Mouse (Mus musculus): Measurements from ENCODE around the gene Plekhn1. TPM values are rescaled to one million over a fixed set of nuclear protein-coding genes. Genes with fewer than 3 reads are reported as not detected.
A peak's percentile ranks its signal among the peaks of the same experiment; 100 is the strongest.

The Plekhn1 gene
- total RNA-seq, 2 experiments from 2014 or later = 10.5 to 10.6 TPM

- DNase-seq (ENCODE audit: low spot score) = no peak
- intact Hi-C loops (cut with DNase I) = no loop called here
These were observed 46.4 kb downstream of the Plekhn1 start for GRCm38 (mm10) chr4:156188162-156188810.

GRCm38 (mm10) chr4:156185950-156186850, 48.5 kb downstream of the Plekhn1 start:
- intact Hi-C loops (cut with DNase I) = no loop called here
- DNase-seq (ENCODE audit: low spot score) = no peak

GRCm38 (mm10) chr4:156185456-156185949, 49.2 kb downstream of the Plekhn1 start:
- intact Hi-C loops (cut with DNase I) = no loop called here
- no peak for DNase-seq (ENCODE audit: low spot score)

DNA sequence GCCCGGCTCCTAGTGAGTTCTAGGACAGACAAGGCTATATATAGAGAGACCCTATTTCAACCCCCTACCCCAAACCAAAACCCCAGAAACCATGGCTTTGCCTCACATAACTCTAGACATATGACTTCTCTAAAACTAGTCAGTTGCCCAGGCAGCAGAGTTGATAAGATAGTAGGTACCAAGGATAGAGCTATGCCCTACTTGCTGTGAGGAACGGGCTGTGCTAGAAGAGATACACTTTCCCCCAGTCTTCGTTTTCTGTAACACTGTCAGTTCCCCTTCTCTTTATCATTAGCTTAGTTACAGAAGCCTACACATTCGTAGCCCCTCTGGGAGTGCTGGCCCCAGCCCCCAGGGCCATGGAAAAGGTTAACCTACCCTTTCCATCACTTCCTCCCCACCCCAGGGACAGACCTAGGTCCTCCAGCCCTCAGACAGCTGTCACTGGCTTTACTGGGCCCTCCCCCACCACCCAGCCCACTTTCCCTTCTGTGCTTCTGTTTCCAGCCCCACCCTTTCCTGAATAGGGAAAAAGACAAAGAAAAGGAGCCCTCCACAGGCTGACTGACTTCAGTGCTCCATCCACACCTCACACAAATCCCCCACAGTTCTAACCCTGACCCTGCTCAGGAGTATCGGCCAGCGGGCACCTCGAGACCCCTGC, 50.2 kb downstream of the Plekhn1 start:
- no peak for DNase-seq (ENCODE audit: low spot score)
- intact Hi-C loops (cut with DNase I) = no loop called here

DNA sequence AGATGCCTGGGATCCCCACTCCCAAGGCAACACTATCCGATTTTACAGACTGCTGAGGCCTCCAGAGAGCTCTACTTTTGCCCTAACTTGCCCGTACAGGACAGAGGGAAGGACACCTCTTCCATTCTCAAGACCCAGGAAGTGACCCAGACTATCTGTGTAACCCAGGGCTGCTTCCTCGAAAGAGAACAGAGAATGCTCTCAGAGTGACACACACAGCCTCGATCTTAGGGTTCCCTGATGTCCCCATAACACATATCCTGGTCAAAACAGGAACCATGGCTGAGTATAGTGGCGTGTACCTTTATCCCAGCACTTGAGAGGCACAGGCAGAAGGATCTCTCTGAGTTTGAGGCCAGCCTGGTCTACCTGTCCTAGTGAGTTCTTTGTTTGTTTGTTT, 50.9 kb downstream of the Plekhn1 start:
- intact Hi-C loops (cut with DNase I) = no loop called here
- DNase-seq (ENCODE audit: low spot score) = no peak

DNA sequence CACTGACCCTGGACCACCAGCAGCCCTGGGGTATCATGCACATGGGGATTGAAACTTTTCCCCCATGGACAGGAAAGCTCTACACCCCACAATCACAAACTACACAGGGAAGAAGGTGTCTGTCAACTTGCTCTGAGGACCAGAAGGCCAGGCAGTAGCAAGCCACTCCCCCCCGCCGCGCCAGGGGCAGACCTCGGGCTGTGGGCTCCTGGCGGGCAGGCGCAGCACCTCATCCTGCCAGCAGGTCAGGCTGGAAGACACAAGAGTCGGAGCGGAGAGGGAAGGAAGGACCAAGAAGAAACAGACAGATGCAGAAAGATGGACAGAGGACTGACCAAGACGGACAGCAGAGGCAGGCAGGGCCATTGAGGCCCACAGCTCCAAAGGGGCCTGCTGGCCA, 57.0 kb downstream of the Plekhn1 start:
- intact Hi-C loops (cut with DNase I) = no loop called here
- no peak for DNase-seq (ENCODE audit: low spot score)

GRCm38 (mm10) chr4:156171828-156172227, 62.8 kb downstream of the Plekhn1 start:
- DNase-seq (ENCODE audit: low spot score) = peak; percentile 32
- intact Hi-C loops (cut with DNase I) = no loop called here

Small RNA genes within 50 kb of the gene (microRNA-seq; reads per million reads assigned to microRNA genes)
- 5.0 reads per million, percentile 13 among the genes with 10 or more reads in this experiment for gene Mir7658

Other genes starting within 250 kb of the Plekhn1 start
- 1 to 10 TPM; 2.4 to 2.7 TPM for gene B3galt6, start 242.2 kb downstream of the Plekhn1 start, total RNA-seq (2021)
- 10 to 100 TPM; 77.3 to 81.8 TPM for gene Sdf4, start 242.0 kb downstream of the Plekhn1 start, total RNA-seq (2021)
- gene Tnfrsf4, start 221.0 kb downstream of the Plekhn1 start, total RNA-seq (2021) = under 1 TPM in 1 of 2 experiments, not detected in 1; 0.23 TPM
- gene Tnfrsf18, start 208.7 kb downstream of the Plekhn1 start, total RNA-seq (2021) = under 1 TPM in 1 of 2 experiments, not detected in 1; 0.34 TPM
- gene Ttll10, start 175.4 kb downstream of the Plekhn1 start, total RNA-seq (2021) = not detected
- 1 to 10 TPM; 3.3 to 3.6 TPM for gene 9430015G10Rik, start 124.9 kb downstream of the Plekhn1 start, total RNA-seq (2021)
- gene Rnf223, start 104.3 kb downstream of the Plekhn1 start, total RNA-seq (2021) = under 1 TPM in 1 of 2 experiments, not detected in 1; 0.10 TPM
- gene Agrn, start 37.4 kb downstream of the Plekhn1 start, total RNA-seq (2021) = 10 to 100 TPM; 35.3 to 40.4 TPM
- gene Isg15, start 34.0 kb downstream of the Plekhn1 start, total RNA-seq (2021) = 1 to 10 TPM; 3.2 to 4.5 TPM
- gene AW011738, start 31.6 kb downstream of the Plekhn1 start, total RNA-seq (2021) = 1 to 10 TPM; 6.3 to 6.9 TPM
- 100 to 1,000 TPM; 227 to 246 TPM for gene Perm1, start 19.0 kb downstream of the Plekhn1 start, total RNA-seq (2021)
- gene Noc2l, start 1.2 kb upstream of the Plekhn1 start, total RNA-seq (2021) = 10 to 100 TPM; 22.6 to 22.9 TPM
- gene Samd11, start 20.8 kb upstream of the Plekhn1 start, total RNA-seq (2021) = not detected
- gene Vmn2r-ps159, start 96.2 kb upstream of the Plekhn1 start, total RNA-seq (2021) = not detected

All from heart, postnatal 25 days (tissue).